ENCODE assay signal across 13 mouse cellular contexts in genomic region chr7:101833916-101834584, GRCm38 (mm10). TPM values are rescaled to one million over a fixed set of nuclear protein-coding genes. Genes with fewer than 3 reads are reported as not detected.
DNase-seq lines count a peak whose midpoint lies in the region; ATAC-seq and TF ChIP-seq lines count a peak whose summit lies in the region.
"Had no signal": no experiment of that assay in that cellular context is flagged by ENCODE, and none has a peak within 500 bp of the region (broad histone marks: within the 10 kb centered on the region; RNA-seq: fewer than 3 reads in every experiment).

No protein-coding gene starts in this region.

- H3K27me3 ChIP-seq in embryonic facial prominence, embryonic 13.5 days = no peaks in the 10 kb centered on the region
- no peaks in the 10 kb centered on the region for H3K27me3 ChIP-seq in heart, embryonic 16.5 days (ENCODE audit: control insufficient read depth, insufficient read depth, low read length)
- H3K27me3 ChIP-seq in midbrain, postnatal 0 days (ENCODE audit: insufficient read depth, low read length) = peaks cover 11% of the 10 kb centered on the region; the same call in 1 of the 2 replicates
- H3K27me3 ChIP-seq: lung, embryonic 15.5 days had no signal

- WGBS in embryonic facial prominence, embryonic 13.5 days = 48% methylated on average over 3 of the region's 3 CpGs
- WGBS in heart, embryonic 16.5 days = 56% methylated on average over 3 of the region's 3 CpGs
- 55% methylated on average over 3 of the region's 3 CpGs for WGBS in midbrain, postnatal 0 days

- no peaks in the 10 kb centered on the region for H3K9me3 ChIP-seq in embryonic facial prominence, embryonic 13.5 days
- H3K9me3 ChIP-seq in heart, embryonic 16.5 days (replicated peaks; ENCODE audit: control insufficient read depth, low read length) = no peaks in the 10 kb centered on the region
- H3K9me3 ChIP-seq in midbrain, postnatal 0 days (ENCODE audit: low read length) = no peaks in the 10 kb centered on the region
- H3K9me3 ChIP-seq: lung, embryonic 15.5 days had no signal

- no peak overlapping the region for H3K4me3 ChIP-seq in embryonic facial prominence, embryonic 13.5 days
- no peak overlapping the region for H3K4me3 ChIP-seq in heart, embryonic 16.5 days (ENCODE audit: low read length)
- H3K4me3 ChIP-seq in midbrain, postnatal 0 days (ENCODE audit: low read depth, low read length) = no peak overlapping the region
- H3K4me3 ChIP-seq in left cerebral cortex, adult 2 months = no peak overlapping the region
- H3K4me3 ChIP-seq: layer of hippocampus, adult 2 months had no signal

- ATAC-seq in embryonic facial prominence, embryonic 13.5 days (ENCODE audit: insufficient number of reproducible peaks, insufficient read depth, low FRiP score, low TSS enrichment, low read depth) = no peak
- no peak for ATAC-seq in heart, embryonic 16.5 days (replicated peaks; ENCODE audit: extremely low read depth, insufficient read depth, low FRiP score)
- ATAC-seq in midbrain, postnatal 0 days (ENCODE audit: low FRiP score) = no peak

- intact Hi-C loops in left cerebral cortex, adult 2 months (cut with DNase I) = loop anchor here (5.0 kb wide), 1 partner anchor 47 kb away; no protein-coding TSS in a partner anchor

- H3K9ac ChIP-seq in embryonic facial prominence, embryonic 13.5 days = peak overlapping the region; percentile 44; the same call in 1 of the 2 replicates
- H3K9ac ChIP-seq in heart, embryonic 16.5 days (ENCODE audit: low read length) = no peak overlapping the region; the same call in 1 of the 2 replicates
- H3K9ac ChIP-seq in midbrain, postnatal 0 days (replicated peaks; ENCODE audit: low read length, poor library complexity, severe bottlenecking) = no peak overlapping the region

- TF ChIP-seq CTCF in midbrain, postnatal 0 days (IDR thresholded peaks at IDR 0.05) = no peak
- TF ChIP-seq CTCF in left cerebral cortex, adult 2 months (IDR thresholded peaks at IDR 0.05) = no peak

- peaks cover 33% of the 10 kb centered on the region for H3K4me1 ChIP-seq in embryonic facial prominence, embryonic 13.5 days
- peaks cover 28% of the 10 kb centered on the region for H3K4me1 ChIP-seq in heart, embryonic 16.5 days (ENCODE audit: control insufficient read depth, insufficient read depth, low read length)
- peaks cover 7% of the 10 kb centered on the region; the same call in 1 of the 2 replicates for H3K4me1 ChIP-seq in midbrain, postnatal 0 days (ENCODE audit: insufficient read depth, low read length)

- no peak overlapping the region; the same call in 1 of the 2 replicates for H3K27ac ChIP-seq in embryonic facial prominence, embryonic 13.5 days
- peak overlapping the region; percentile 36 for H3K27ac ChIP-seq in heart, embryonic 16.5 days (ENCODE audit: low read length)
- no peak overlapping the region for H3K27ac ChIP-seq in midbrain, postnatal 0 days (ENCODE audit: low read depth, low read length)
- no peak overlapping the region for H3K27ac ChIP-seq in left cerebral cortex, adult 2 months
- H3K27ac ChIP-seq: layer of hippocampus, adult 2 months; lung, embryonic 15.5 days had no signal

- peak; percentile 41 to 51 for DNase-seq in layer of hippocampus, postnatal 14 days (ENCODE audit: low spot score in 2 of 2)
- DNase-seq in layer of hippocampus, adult 18-20 months (ENCODE audit: low spot score in 2 of 2) = no peak
- DNase-seq in midbrain, postnatal 0 days (ENCODE audit: low spot score) = peak; percentile 54
- DNase-seq in kidney, adult 11 months = no peak
- DNase-seq in left cerebral cortex, adult 2 months (ENCODE audit: extremely low spot score in 1 of 2, low spot score in 2 of 2) = no peak
- DNase-seq: embryo, embryonic 11 days; gastrocnemius, postnatal 10 days; thymus, adult 2 months had no signal

- H3K4me2 ChIP-seq in embryonic facial prominence, embryonic 13.5 days = peak overlapping the region; percentile 0; the same call in 1 of the 2 replicates
- peak overlapping the region; percentile 8; the same call in 1 of the 2 replicates for H3K4me2 ChIP-seq in heart, embryonic 16.5 days (ENCODE audit: low read depth, low read length)
- no peak overlapping the region for H3K4me2 ChIP-seq in midbrain, postnatal 0 days (ENCODE audit: low read depth, low read length, poor library complexity, severe bottlenecking)

- peaks cover 51% of the 10 kb centered on the region for H3K36me3 ChIP-seq in embryonic facial prominence, embryonic 13.5 days
- peaks cover 38% of the 10 kb centered on the region for H3K36me3 ChIP-seq in heart, embryonic 16.5 days (ENCODE audit: control insufficient read depth, insufficient read depth)
- H3K36me3 ChIP-seq in midbrain, postnatal 0 days (ENCODE audit: insufficient read depth, low read length) = peaks cover 6% of the 10 kb centered on the region; the same call in 1 of the 2 replicates

RNA-seq across cellular contexts. Expression of gene Inppl1, which starts 4.0 kb away (rescaled TPM):
- 10 to 100 TPM; 32.9 to 36.0 TPM for total RNA-seq in layer of hippocampus, postnatal 14 days (2021)
- total RNA-seq in layer of hippocampus, adult 18-20 months (2021) = 10 to 100 TPM; 23.0 to 31.1 TPM
- 44.6 and 44.8 TPM in 2 replicates for polyA plus RNA-seq in embryonic facial prominence, embryonic 13.5 days (2015; fragmentation: Nextera tagmentation; extraction: Ambion mirVana)
- polyA plus RNA-seq in heart, embryonic 16.5 days (2015; fragmentation: Nextera tagmentation; extraction: Ambion mirVana) = 48.9 and 59.3 TPM in 2 replicates
- total RNA-seq in midbrain, postnatal 0 days (2014; rRNA removed) = 16.8 and 21.2 TPM in 2 replicates
- polyA plus RNA-seq in midbrain, postnatal 0 days (2015; fragmentation: Nextera tagmentation; extraction: Ambion mirVana) = 5.7 and 8.0 TPM in 2 replicates
- total RNA-seq in left cerebral cortex, adult 2 months (2021) = 10 to 100 TPM; 28.1 to 34.7 TPM

RNA-seq across cellular contexts. Expression of gene Phox2a, which starts 15.9 kb away (rescaled TPM):
- not detected for total RNA-seq in layer of hippocampus, postnatal 14 days (2021)
- total RNA-seq in layer of hippocampus, adult 18-20 months (2021) = not detected
- polyA plus RNA-seq in embryonic facial prominence, embryonic 13.5 days (2015; fragmentation: Nextera tagmentation; extraction: Ambion mirVana) = 0.43 TPM in 1 of 2 replicates, not detected in the other
- 0.15 and 0.32 TPM in 2 replicates for polyA plus RNA-seq in heart, embryonic 16.5 days (2015; fragmentation: Nextera tagmentation; extraction: Ambion mirVana)
- 0.82 TPM in 1 of 2 replicates, not detected in the other for total RNA-seq in midbrain, postnatal 0 days (2014; rRNA removed)
- polyA plus RNA-seq in midbrain, postnatal 0 days (2015; fragmentation: Nextera tagmentation; extraction: Ambion mirVana) = 0.12 TPM in 1 of 2 replicates, not detected in the other
- total RNA-seq in left cerebral cortex, adult 2 months (2021) = not detected
- total RNA-seq: layer of hippocampus, adult 2 months; MEL had no signal
- polyA plus RNA-seq: thymus, adult 2 months had no signal

RNA-seq across cellular contexts. Expression of gene Folr2, which starts 22.9 kb away (rescaled TPM):
- 1 to 10 TPM in 1 of 2 experiments, under 1 TPM in 1; 0.90 to 1.1 TPM for total RNA-seq in layer of hippocampus, postnatal 14 days (2021)
- total RNA-seq in layer of hippocampus, adult 18-20 months (2021) = under 1 TPM in 1 of 2 experiments, not detected in 1; 0.40 TPM
- polyA plus RNA-seq in embryonic facial prominence, embryonic 13.5 days (2015; fragmentation: Nextera tagmentation; extraction: Ambion mirVana) = 1.5 and 1.9 TPM in 2 replicates
- 0.98 and 2.4 TPM in 2 replicates for polyA plus RNA-seq in heart, embryonic 16.5 days (2015; fragmentation: Nextera tagmentation; extraction: Ambion mirVana)
- 2.6 and 3.4 TPM in 2 replicates for total RNA-seq in midbrain, postnatal 0 days (2014; rRNA removed)
- 2.3 and 3.5 TPM in 2 replicates for polyA plus RNA-seq in midbrain, postnatal 0 days (2015; fragmentation: Nextera tagmentation; extraction: Ambion mirVana)
- total RNA-seq in left cerebral cortex, adult 2 months (2021) = not detected
- total RNA-seq: MEL had no signal

RNA-seq across cellular contexts. Expression of gene Anapc15, which starts 29.5 kb away (rescaled TPM):
- 10 to 100 TPM; 31.7 to 35.3 TPM for total RNA-seq in layer of hippocampus, postnatal 14 days (2021)
- 10 to 100 TPM; 30.5 to 34.9 TPM for total RNA-seq in layer of hippocampus, adult 18-20 months (2021)
- polyA plus RNA-seq in embryonic facial prominence, embryonic 13.5 days (2015; fragmentation: Nextera tagmentation; extraction: Ambion mirVana) = 70.3 and 73.4 TPM in 2 replicates
- polyA plus RNA-seq in heart, embryonic 16.5 days (2015; fragmentation: Nextera tagmentation; extraction: Ambion mirVana) = 53.2 and 54.0 TPM in 2 replicates
- 49.9 and 56.9 TPM in 2 replicates for total RNA-seq in midbrain, postnatal 0 days (2014; rRNA removed)
- 62.7 and 68.3 TPM in 2 replicates for polyA plus RNA-seq in midbrain, postnatal 0 days (2015; fragmentation: Nextera tagmentation; extraction: Ambion mirVana)
- total RNA-seq in left cerebral cortex, adult 2 months (2021) = 10 to 100 TPM; 31.4 to 32.6 TPM

RNA-seq across cellular contexts. Expression of gene Folr1, which starts 36.5 kb away (rescaled TPM):
- total RNA-seq in layer of hippocampus, postnatal 14 days (2021) = 10 to 100 TPM in 1 of 2 experiments, 1 to 10 TPM in 1; 4.4 to 35.6 TPM
- total RNA-seq in layer of hippocampus, adult 18-20 months (2021) = 1 to 10 TPM in 1 of 2 experiments, under 1 TPM in 1; 0.76 to 3.0 TPM
- 0.25 TPM in 1 of 2 replicates, not detected in the other for polyA plus RNA-seq in embryonic facial prominence, embryonic 13.5 days (2015; fragmentation: Nextera tagmentation; extraction: Ambion mirVana)
- polyA plus RNA-seq in heart, embryonic 16.5 days (2015; fragmentation: Nextera tagmentation; extraction: Ambion mirVana) = 4.0 and 4.7 TPM in 2 replicates
- 4.9 and 11.5 TPM in 2 replicates for total RNA-seq in midbrain, postnatal 0 days (2014; rRNA removed)
- polyA plus RNA-seq in midbrain, postnatal 0 days (2015; fragmentation: Nextera tagmentation; extraction: Ambion mirVana) = 3.9 and 4.3 TPM in 2 replicates
- 1 to 10 TPM; 1.1 to 1.8 TPM for total RNA-seq in left cerebral cortex, adult 2 months (2021)

Comparison
In these comparisons a context has a peak if more than half of its experiments do, and no peak if none do; other contexts are left out.
1. DNase-seq: peak in layer of hippocampus, postnatal 14 days (2 of 2) and midbrain, postnatal 0 days (single experiment); none in layer of hippocampus, adult 18-20 months (0 of 2), kidney, adult 11 months (single experiment) and left cerebral cortex, adult 2 months (0 of 2).